Mouse (Mus musculus): ENCODE measurements around the gene Setd7.
"Not testable (repeated sequence)": the region's sequence is repeated elsewhere in the genome, so short reads cannot be mapped to it uniquely, and the experiment has no call there.

The Setd7 gene

GRCm38 (mm10) chr3:51560511-51561108 lies at the start of gene Setd7:
Gene Setd7, minus strand, starts transcription at chr3:51560879.
- peak; percentile 93 for DNase-seq (ENCODE audit: low read depth, low spot score)

GRCm38 (mm10) chr3:51604489-51604888 lies 43.8 kb upstream of the Setd7 start:
- DNase-seq (ENCODE audit: low read depth, low spot score) = no peak

GRCm38 (mm10) chr3:51603705-51604291 lies 43.1 kb upstream of the Setd7 start:
- DNase-seq (ENCODE audit: low read depth, low spot score) = peak; percentile 89

- no peak for DNase-seq (ENCODE audit: low read depth, low spot score)
Measured at GRCm38 (mm10) chr3:51601461-51601860, 40.8 kb upstream of the Setd7 start.

GRCm38 (mm10) chr3:51600728-51601127 lies 40.0 kb upstream of the Setd7 start:
- DNase-seq (ENCODE audit: low read depth, low spot score) = no peak

GRCm38 (mm10) chr3:51599057-51599630 lies 38.5 kb upstream of the Setd7 start:
- DNase-seq (ENCODE audit: low read depth, low spot score) = no peak

- DNase-seq (ENCODE audit: low read depth, low spot score) = no peak
Measured at GRCm38 (mm10) chr3:51596538-51596937, 35.9 kb upstream of the Setd7 start.

- no peak for DNase-seq (ENCODE audit: low read depth, low spot score)
Measured at GRCm38 (mm10) chr3:51593506-51593905, 32.8 kb upstream of the Setd7 start.

GRCm38 (mm10) chr3:51591591-51591990 lies 30.9 kb upstream of the Setd7 start:
- DNase-seq (ENCODE audit: low read depth, low spot score) = peak; percentile 49

- DNase-seq (ENCODE audit: low read depth, low spot score) = peak; percentile 40
Measured at GRCm38 (mm10) chr3:51590207-51590892, 29.7 kb upstream of the Setd7 start.

- DNase-seq (ENCODE audit: low read depth, low spot score) = no peak
Measured at GRCm38 (mm10) chr3:51587697-51588262, 27.1 kb upstream of the Setd7 start.

GRCm38 (mm10) chr3:51583574-51584391 lies 23.1 kb upstream of the Setd7 start:
- DNase-seq (ENCODE audit: low read depth, low spot score) = peak; percentile 91

GRCm38 (mm10) chr3:51579243-51579642 lies 18.6 kb upstream of the Setd7 start:
- DNase-seq (ENCODE audit: low read depth, low spot score) = not testable (repeated sequence)

- DNase-seq (ENCODE audit: low read depth, low spot score) = no peak
Measured at GRCm38 (mm10) chr3:51577816-51578749, 17.4 kb upstream of the Setd7 start.

GRCm38 (mm10) chr3:51577359-51577758 lies 16.7 kb upstream of the Setd7 start:
- no peak for DNase-seq (ENCODE audit: low read depth, low spot score)

GRCm38 (mm10) chr3:51573915-51574314 lies 13.2 kb upstream of the Setd7 start:
- no peak for DNase-seq (ENCODE audit: low read depth, low spot score)

- DNase-seq (ENCODE audit: low read depth, low spot score) = no peak
Measured at GRCm38 (mm10) chr3:51570200-51570599, 9.5 kb upstream of the Setd7 start.

- DNase-seq (ENCODE audit: low read depth, low spot score) = peak; percentile 59
Measured at GRCm38 (mm10) chr3:51561993-51562385, 1.3 kb upstream of the Setd7 start.

- peak; percentile 92 for DNase-seq (ENCODE audit: low read depth, low spot score)
Measured at GRCm38 (mm10) chr3:51561109-51561992, 672 bp upstream of the Setd7 start.

All from brain, adult 2 months (tissue).